Mouse (Mus musculus) CH12.LX (cell line): ENCODE data around the gene Rps6ka5. TPM values are rescaled to one million over a fixed set of nuclear protein-coding genes. Genes with fewer than 3 reads are reported as not detected.

Experiments
- DNase-seq: peaks from one replicate; pipeline ENCODE4 v3.0.0-alpha.2; 2013; ENCODE audit errors: extremely low read depth
- H3K27ac ChIP-seq: 2 replicates; pipeline ENCODE4 v1.5.1; 2012; ENCODE audit warnings: low read depth, mild to moderate bottlenecking, control low read depth, moderate library complexity; ENCODE audit not compliant: insufficient read depth
- H3K27me3 ChIP-seq: replicated peaks from 2 replicates; pipeline ENCODE3; 2012; ENCODE audit warnings: inconsistent platforms
- H3K36me3 ChIP-seq, 2 experiments: replicated peaks in 1 of 2; 2 replicates each; pipeline versions ENCODE3 to v1.6.1; 2012; ENCODE audit warnings: inconsistent platforms in 1 of 2, low read length in 1 of 2, mild to moderate bottlenecking in 1 of 2, mixed read lengths in 1 of 2, moderate library complexity in 1 of 2; ENCODE audit not compliant: control insufficient read depth in 1 of 2, insufficient read depth in 1 of 2
- H3K4me1 ChIP-seq, 2 experiments: 2 replicates each; pipeline ENCODE4 v1.6.1; 2012; ENCODE audit warnings: inconsistent platforms in 1 of 2, moderate library complexity in 1 of 2; ENCODE audit not compliant: insufficient read depth in 2 of 2, control insufficient read depth in 1 of 2
- H3K4me2 ChIP-seq: 2 replicates; pipeline ENCODE4 v1.6.1; 2012; ENCODE audit warnings: low read depth, mild to moderate bottlenecking, control low read depth; ENCODE audit not compliant: poor library complexity, insufficient read depth, severe bottlenecking
- H3K4me3 ChIP-seq, 3 experiments: fragments of 150-350 bp in 1 of 3; sonication (generic) in 1 of 3; replicated peaks in 1 of 3; 2 replicates each; pipeline versions ENCODE3 to v1.5.1; 2011 to 2012; ENCODE audit warnings: low read depth in 2 of 3, low read length in 2 of 3, mild to moderate bottlenecking in 2 of 3, moderate library complexity in 2 of 3, control low read depth in 1 of 3, improper control_type of control experiment in 1 of 3, inconsistent platforms in 1 of 3, mixed read lengths in 1 of 3; ENCODE audit not compliant: poor library complexity in 1 of 3
- H3K79me2 ChIP-seq: replicated peaks from 2 replicates; pipeline ENCODE4 v1.6.1; 2012; ENCODE audit warnings: mild to moderate bottlenecking, moderate library complexity; ENCODE audit not compliant: control insufficient read depth, poor library complexity, insufficient read depth, severe bottlenecking; ENCODE audit errors: extremely low read depth
- H3K9ac ChIP-seq: 2 replicates; pipeline ENCODE4 v1.6.1; 2012; ENCODE audit warnings: low read depth, mild to moderate bottlenecking, control low read depth, moderate library complexity; ENCODE audit not compliant: insufficient read depth
- H3K9me3 ChIP-seq: replicated peaks from 2 replicates; pipeline ENCODE3; 2012; ENCODE audit warnings: low read length, inconsistent platforms, mixed read lengths
- BHLHE40 ChIP-seq: IDR thresholded peaks from 2 replicates; pipeline ENCODE4 v1.6.1; 2011; ENCODE audit warnings: mild to moderate bottlenecking, low read depth, low read length, improper control_type of control experiment
- CHD1 ChIP-seq: IDR thresholded peaks from 2 replicates; pipeline ENCODE4 v1.6.1; 2012; ENCODE audit warnings: low read depth, low read length, improper control_type of control experiment, inconsistent platforms
- CTCF ChIP-seq, 2 experiments: IDR thresholded peaks in 1 of 2; conservative IDR thresholded peaks in 1 of 2; 2 replicates each; pipeline ENCODE4 v1.5.1; 2011 to 2012; ENCODE audit warnings: low read depth in 2 of 2, low read length in 2 of 2, improper control_type of control experiment in 1 of 2, inconsistent platforms in 1 of 2, mild to moderate bottlenecking in 1 of 2, moderate library complexity in 1 of 2
- E2F4 ChIP-seq: IDR thresholded peaks from 2 replicates; pipeline ENCODE4 v1.6.1; 2011; ENCODE audit warnings: low read depth, low read length, improper control_type of control experiment; ENCODE audit not compliant: insufficient replicate concordance
- ELF1 ChIP-seq: IDR thresholded peaks from 2 replicates; pipeline ENCODE4 v1.6.1; 2014; ENCODE audit warnings: low read depth, mild to moderate bottlenecking, inconsistent platforms, low read length, improper control_type of control experiment
- ETS1 ChIP-seq: conservative IDR thresholded peaks from 2 replicates; pipeline ENCODE4 v1.6.1; 2012; ENCODE audit warnings: low read depth, mild to moderate bottlenecking, inconsistent platforms, low read length, improper control_type of control experiment, moderate library complexity
- GABPA ChIP-seq: IDR thresholded peaks from 2 replicates; pipeline ENCODE4 v1.6.1; 2012; ENCODE audit warnings: low read depth, low read length, improper control_type of control experiment, inconsistent platforms; ENCODE audit not compliant: insufficient replicate concordance
- HCFC1 ChIP-seq: IDR thresholded peaks from 2 replicates; pipeline ENCODE4 v1.6.1; 2012; ENCODE audit warnings: low read depth, mild to moderate bottlenecking, inconsistent platforms, low read length, improper control_type of control experiment
- IRF4 ChIP-seq: IDR thresholded peaks from 2 replicates; pipeline ENCODE4 v1.6.1; 2014; ENCODE audit warnings: low read depth, mild to moderate bottlenecking, inconsistent platforms, low read length, improper control_type of control experiment
- JUN ChIP-seq: IDR thresholded peaks from 2 replicates; pipeline ENCODE4 v1.6.1; 2011; ENCODE audit warnings: low read depth, mild to moderate bottlenecking, low read length, improper control_type of control experiment, moderate library complexity; ENCODE audit not compliant: insufficient read depth
- JUND ChIP-seq: conservative IDR thresholded peaks from 2 replicates; pipeline ENCODE4 v1.6.1; 2011; ENCODE audit warnings: low read depth, low read length, improper control_type of control experiment
- KAT2A ChIP-seq: IDR thresholded peaks from 2 replicates; pipeline ENCODE4 v1.6.1; 2012; ENCODE audit warnings: low read length, improper control_type of control experiment, inconsistent platforms; ENCODE audit not compliant: insufficient replicate concordance
- MAFK ChIP-seq: IDR thresholded peaks from 2 replicates; pipeline ENCODE4 v1.6.1; 2011; ENCODE audit warnings: low read length, improper control_type of control experiment; ENCODE audit not compliant: insufficient replicate concordance
- MAX ChIP-seq: IDR thresholded peaks from 2 replicates; pipeline ENCODE4 v1.6.1; 2011; ENCODE audit warnings: low read length, improper control_type of control experiment
- MEF2A ChIP-seq: IDR thresholded peaks from 2 replicates; pipeline ENCODE4 v1.6.1; 2014; ENCODE audit warnings: low read depth, mild to moderate bottlenecking, inconsistent platforms, low read length, improper control_type of control experiment, borderline replicate concordance
- MXI1 ChIP-seq: IDR thresholded peaks from 2 replicates; pipeline ENCODE4 v1.6.1; 2011; ENCODE audit warnings: mild to moderate bottlenecking, low read depth, low read length, improper control_type of control experiment
- MYC ChIP-seq: IDR thresholded peaks from 2 replicates; pipeline ENCODE4 v1.6.1; 2011; ENCODE audit warnings: low read depth, mild to moderate bottlenecking, improper control_type of control experiment, low read length
- NELFE ChIP-seq: IDR thresholded peaks from 2 replicates; pipeline ENCODE4 v1.6.1; 2011; ENCODE audit warnings: low read depth, low read length, improper control_type of control experiment
- NRF1 ChIP-seq: IDR thresholded peaks from 2 replicates; pipeline ENCODE4 v1.6.1; 2014; ENCODE audit warnings: low read depth, mild to moderate bottlenecking, inconsistent platforms, low read length, improper control_type of control experiment, moderate library complexity
- PAX5 ChIP-seq: IDR thresholded peaks from 2 replicates; pipeline ENCODE4 v1.6.1; 2012; ENCODE audit warnings: low read length, inconsistent platforms, mixed read lengths
- POLR2AphosphoS2 ChIP-seq: IDR thresholded peaks from 2 replicates; pipeline ENCODE4 v1.6.1; 2011; ENCODE audit warnings: low read depth, low read length, improper control_type of control experiment
- RAD21 ChIP-seq: IDR thresholded peaks from 2 replicates; pipeline ENCODE4 v1.6.1; 2011; ENCODE audit warnings: low read depth, mild to moderate bottlenecking, low read length, improper control_type of control experiment, moderate library complexity
- RCOR1 ChIP-seq: conservative IDR thresholded peaks from 2 replicates; pipeline ENCODE4 v1.6.1; 2012; ENCODE audit warnings: low read depth, mild to moderate bottlenecking, inconsistent platforms, low read length, improper control_type of control experiment
- SMC3 ChIP-seq: IDR thresholded peaks from 2 replicates; pipeline ENCODE4 v1.6.1; 2011; ENCODE audit warnings: low read depth, low read length, improper control_type of control experiment
- TCF12 ChIP-seq: IDR thresholded peaks from 2 replicates; pipeline ENCODE4 v1.6.1; 2014; ENCODE audit warnings: low read depth, mild to moderate bottlenecking, inconsistent platforms, low read length, improper control_type of control experiment
- UBTF ChIP-seq: IDR thresholded peaks from 2 replicates; pipeline ENCODE4 v1.6.1; 2012; ENCODE audit warnings: low read depth, mild to moderate bottlenecking, inconsistent platforms, low read length, improper control_type of control experiment, moderate library complexity
- USF1 ChIP-seq: IDR thresholded peaks from 2 replicates; pipeline ENCODE4 v1.6.1; 2014; ENCODE audit warnings: low read depth, mild to moderate bottlenecking, inconsistent platforms, low read length, improper control_type of control experiment
- dilution Hi-C: fragments of 300-500 bp; cut with MboI; formaldehyde crosslinking; loops from 2 replicates; pipeline ENCODE4 v1.14.3; 2020; ENCODE audit warnings: low sequenced_read_pairs; ENCODE audit not compliant: extremely low pct_unique_long_range_greater_than_20kb, extremely low pct_ligation_motif_present
- in situ Hi-C: fragments of 300-500 bp; cut with MboI; formaldehyde crosslinking; loops from 3 replicates; pipeline ENCODE4 v1.14.3; 2019; ENCODE audit warnings: low sequenced_read_pairs, low pct_ligation_motif_present, low pct_unique_long_range_greater_than_20kb, mixed read lengths
- polyA plus RNA-seq: library from polyadenylated mRNA; unstranded; fragments of >175 nt; gene quantifications from 2 replicates; pipeline ENCODE4 v1.2.1, GENCODE M21; 2012; ENCODE audit warnings: low read depth; ENCODE audit not compliant: insufficient read length
- total RNA-seq, 2 experiments: library from RNA; depleted of rRNA; stranded (reverse); fragments of 300-350 nt in 1 of 2; fragments of >200 nt in 1 of 2; gene quantifications; 2 replicates each; pipeline ENCODE4 v1.2.3; 2012 to 2014

The Rps6ka5 gene
- total and polyA plus RNA-seq, 3 experiments: 2.9 to 6.2 (median 4.8) TPM

- Histone ChIP-seq H3K27ac (no peak overlapping the region), H3K4me2 (no peak overlapping the region), H3K9me3 (no peaks in the 10 kb centered on the region), H3K4me3 (no peak overlapping the region), H3K36me3 (no peaks in the 10 kb centered on the region), H3K79me2 (no peaks in the 10 kb centered on the region), H3K27me3 (no peaks in the 10 kb centered on the region), H3K4me1 (peaks cover 0 to 13% of the 10 kb centered on the region in 2 experiments; a peak in 2 of 4 replicates)
- dilution Hi-C loops (no loop called here), in situ Hi-C loops (no loop called here)
- DNase-seq: peak; percentile 34
- TF ChIP-seq MYC: no peak
- no peak for TF ChIP-seq ELF1
- TF ChIP-seq UBTF: no peak
- no peak for TF ChIP-seq JUND
- TF ChIP-seq NRF1: no peak
- no peak for TF ChIP-seq CHD1
- TF ChIP-seq BHLHE40: no peak
- TF ChIP-seq HCFC1: no peak
- no peak for TF ChIP-seq CTCF (conservative IDR thresholded peaks at IDR 0.05 in 1 of 2, IDR thresholded peaks at IDR 0.05 in 1 of 2; ENCODE audit: low read depth in 2 of 2, low read length in 2 of 2)
- TF ChIP-seq IRF4: no peak
- no peak for TF ChIP-seq RAD21
- TF ChIP-seq GABPA: no peak
- TF ChIP-seq RCOR1: no peak
- no peak for TF ChIP-seq JUN
- TF ChIP-seq MEF2A: no peak
- TF ChIP-seq MAFK: no peak
- no peak for TF ChIP-seq NELFE
- TF ChIP-seq, all 38 proteins: peak for 0
- H3K9ac ChIP-seq: no peak overlapping the region
Measured at GRCm38 (mm10) chr12:100753716-100754115, 26.9 kb upstream of the Rps6ka5 start.

GRCm38 (mm10) chr12:100752977-100753376, 26.2 kb upstream of the Rps6ka5 start:
- no peak overlapping the region for H3K4me2 ChIP-seq
- no peaks in the 10 kb centered on the region for H3K9me3 ChIP-seq
- in situ Hi-C loops: no loop called here
- H3K4me3 ChIP-seq: no peak overlapping the region
- dilution Hi-C loops: no loop called here
- no peaks in the 10 kb centered on the region for H3K36me3 ChIP-seq
- H3K4me1 ChIP-seq: peaks cover 0 to 13% of the 10 kb centered on the region in 2 experiments; a peak in 2 of 4 replicates
- no peak overlapping the region for H3K9ac ChIP-seq
- TF ChIP-seq MYC: no peak
- no peak for TF ChIP-seq MAX
- no peak for TF ChIP-seq TCF12
- TF ChIP-seq JUND: no peak
- no peak for TF ChIP-seq RAD21
- TF ChIP-seq MXI1: no peak
- TF ChIP-seq CTCF (conservative IDR thresholded peaks at IDR 0.05 in 1 of 2, IDR thresholded peaks at IDR 0.05 in 1 of 2; ENCODE audit: low read depth in 2 of 2, low read length in 2 of 2): no peak
- TF ChIP-seq ETS1: no peak
- TF ChIP-seq CHD1: no peak
- no peak for TF ChIP-seq NRF1
- no peak for TF ChIP-seq POLR2AphosphoS2
- TF ChIP-seq NELFE: no peak
- no peak for TF ChIP-seq IRF4
- no peak for TF ChIP-seq USF1
- no peak for TF ChIP-seq E2F4
- no peak for TF ChIP-seq SMC3
- TF ChIP-seq KAT2A: no peak
- TF ChIP-seq PAX5: no peak
- no peak for TF ChIP-seq MEF2A
- DNase-seq: no peak
- H3K27ac ChIP-seq: no peak overlapping the region
- no peaks in the 10 kb centered on the region for H3K79me2 ChIP-seq
- H3K27me3 ChIP-seq: no peaks in the 10 kb centered on the region
